Mouse (Mus musculus): ENCODE results near the gene Rhbdd1. TPM values are rescaled to one million over a fixed set of nuclear protein-coding genes. Genes with fewer than 3 reads are reported as not detected.
A peak's percentile ranks its signal among the peaks of the same experiment; 100 is the strongest.

Rhbdd1 gene
- total RNA-seq, 2 experiments from 2014 or later = 6.2 to 6.6 TPM

DNA sequence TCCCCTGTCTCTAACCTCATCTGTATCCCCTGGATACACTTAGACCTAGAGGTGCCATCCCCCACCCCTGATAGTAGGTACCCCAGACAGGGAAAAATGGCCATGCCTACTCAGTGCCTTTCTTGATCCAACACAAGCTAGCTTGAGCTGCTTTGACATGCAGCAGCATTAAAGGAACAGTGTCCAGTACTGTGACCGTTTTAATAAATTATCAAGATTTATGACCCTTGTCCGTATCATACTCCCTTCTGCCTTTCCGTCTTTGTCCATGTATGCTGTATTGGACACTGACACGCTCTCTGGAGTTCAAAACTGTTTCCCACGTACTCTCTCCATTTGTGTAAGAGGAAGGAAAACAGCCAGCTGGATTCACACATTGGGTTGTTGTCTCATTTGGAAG is 111.5 kb downstream of the Rhbdd1 start:
- DNase-seq (ENCODE audit: low spot score in 2 of 2) = no peak

DNA sequence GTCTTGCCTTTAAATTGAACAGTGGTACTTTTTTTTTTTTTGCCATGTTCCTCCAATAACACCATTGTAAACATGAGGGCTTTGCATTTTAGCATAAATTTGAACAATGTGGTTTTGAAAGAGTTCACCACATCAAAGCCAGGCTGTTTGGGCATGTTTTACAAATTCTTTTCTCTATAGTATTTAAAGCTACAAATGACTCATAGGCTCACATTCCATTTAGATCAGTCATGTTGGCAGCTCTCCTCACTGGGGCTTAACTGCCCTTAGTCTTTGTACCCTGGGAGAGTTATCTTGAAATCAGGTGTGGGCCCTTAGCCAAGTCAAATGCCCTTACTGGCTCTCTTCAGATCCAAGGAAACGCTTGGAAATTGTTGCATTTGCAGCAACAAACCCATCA is 112.8 kb downstream of the Rhbdd1 start:
- DNase-seq (ENCODE audit: low spot score in 2 of 2) = no peak

DNA sequence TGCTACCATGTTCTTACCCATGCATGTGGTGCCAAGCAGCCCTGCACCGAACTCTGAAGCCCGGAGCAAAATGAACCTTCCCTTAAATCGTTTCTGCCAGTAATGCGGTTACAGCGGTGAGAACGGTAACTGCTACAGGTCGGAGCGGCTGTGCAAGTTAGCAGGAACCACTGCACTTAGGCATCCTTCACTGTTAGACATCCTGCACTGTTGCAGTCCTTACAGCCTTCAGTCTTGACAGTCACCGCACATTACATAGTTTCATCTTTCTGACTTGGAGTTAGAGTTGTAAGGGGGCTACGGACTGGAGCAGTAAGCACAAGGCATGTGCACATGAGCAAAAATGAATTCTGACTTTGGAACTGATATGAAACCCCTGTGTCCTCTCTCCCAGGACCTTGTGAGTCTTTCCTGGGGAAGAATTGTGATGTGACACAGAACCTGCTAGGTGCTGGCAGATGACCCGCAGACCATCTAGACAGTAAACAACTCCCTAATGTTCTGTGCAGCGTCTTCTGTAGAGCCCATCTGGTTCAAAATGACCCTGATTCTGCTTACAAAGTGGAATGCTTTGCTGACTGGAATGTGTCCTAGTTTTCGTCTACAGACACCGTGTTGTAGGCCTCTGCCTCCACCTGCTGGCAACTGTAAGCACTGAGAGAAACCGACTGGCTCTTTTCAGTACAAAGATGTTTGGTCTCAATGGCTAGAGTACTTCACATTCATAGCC is 116.8 kb downstream of the Rhbdd1 start:
- peak; percentile 78 to 82 for DNase-seq (ENCODE audit: low spot score in 2 of 2)

DNA sequence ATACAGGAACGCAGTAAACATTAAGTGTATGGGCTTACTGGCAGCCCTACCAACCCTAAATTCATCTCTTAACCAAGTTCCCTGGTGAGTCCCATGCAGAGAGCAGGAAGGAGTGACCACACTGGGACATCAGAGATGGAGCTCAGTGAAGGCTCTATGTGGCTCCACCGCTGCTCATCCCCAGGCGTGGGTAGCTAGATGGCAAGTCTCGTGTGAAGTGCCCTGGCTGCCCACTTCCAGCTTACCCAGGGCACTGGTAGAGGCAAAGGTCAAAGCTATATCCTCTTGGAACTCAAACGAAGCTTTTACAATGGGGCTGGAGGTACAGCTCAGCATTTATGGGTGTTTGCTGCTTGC is 117.4 kb downstream of the Rhbdd1 start:
- no peak for DNase-seq (ENCODE audit: low spot score in 2 of 2)

DNA sequence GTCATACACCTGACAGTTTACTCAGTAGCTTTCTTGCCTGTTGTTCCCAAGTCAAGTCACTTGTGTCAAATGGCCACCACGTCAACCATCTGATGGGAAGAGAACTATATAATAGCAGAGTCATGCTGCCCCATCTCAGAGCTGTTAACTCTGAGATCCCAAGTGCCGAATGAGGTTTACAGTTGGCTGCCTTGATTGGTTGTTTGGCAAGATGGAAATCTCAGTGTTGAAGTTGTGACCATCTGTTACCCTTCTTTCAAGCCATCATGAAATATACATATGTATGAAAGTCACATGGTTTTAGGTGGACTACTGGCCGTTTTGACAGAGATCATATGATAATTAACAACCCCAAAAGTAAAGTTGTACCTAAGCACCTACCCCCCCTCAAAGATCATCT is 121.0 kb downstream of the Rhbdd1 start:
- no peak for DNase-seq (ENCODE audit: low spot score in 2 of 2)

DNA sequence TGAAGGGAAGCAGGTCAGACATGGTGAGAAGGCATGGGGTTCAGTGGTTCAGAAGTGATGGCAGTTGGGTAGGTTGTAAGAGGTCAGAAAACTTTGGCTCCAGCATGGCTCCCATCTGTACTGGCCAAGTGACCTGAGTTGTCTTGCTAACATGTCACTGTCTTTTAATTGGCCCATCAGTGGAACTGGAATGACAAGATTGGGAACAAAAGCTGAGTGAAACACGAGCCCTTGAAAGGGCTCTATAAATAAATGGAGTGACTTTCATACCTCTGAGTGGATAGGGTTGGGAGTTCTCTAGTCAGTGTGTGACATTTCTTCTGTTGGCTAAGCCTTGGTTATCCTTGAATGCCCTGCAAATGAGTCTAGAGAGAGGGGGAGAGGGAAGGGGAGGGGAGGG is 123.9 kb downstream of the Rhbdd1 start:
- DNase-seq (ENCODE audit: low spot score in 2 of 2) = no peak

DNA sequence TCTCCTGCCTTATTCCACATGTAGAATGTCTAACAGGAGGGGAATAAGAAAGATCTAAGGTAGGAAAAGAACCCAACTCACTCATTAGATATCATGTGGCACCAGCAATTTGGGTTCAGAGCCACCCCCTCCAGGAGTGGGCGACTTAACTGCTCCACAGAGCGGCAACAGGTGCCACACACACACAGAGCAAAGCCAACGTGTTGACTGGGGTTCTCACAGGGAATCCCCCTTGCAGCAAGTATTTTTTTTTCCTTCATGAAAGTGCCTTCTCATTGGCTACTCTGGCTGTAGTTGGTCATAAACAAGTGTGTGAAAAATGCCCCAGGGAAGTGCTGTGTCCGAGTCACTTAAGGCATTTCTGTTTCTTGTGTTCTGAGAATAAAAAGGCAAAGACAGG is 127.3 kb downstream of the Rhbdd1 start:
- no peak for DNase-seq (ENCODE audit: low spot score in 2 of 2)

DNA sequence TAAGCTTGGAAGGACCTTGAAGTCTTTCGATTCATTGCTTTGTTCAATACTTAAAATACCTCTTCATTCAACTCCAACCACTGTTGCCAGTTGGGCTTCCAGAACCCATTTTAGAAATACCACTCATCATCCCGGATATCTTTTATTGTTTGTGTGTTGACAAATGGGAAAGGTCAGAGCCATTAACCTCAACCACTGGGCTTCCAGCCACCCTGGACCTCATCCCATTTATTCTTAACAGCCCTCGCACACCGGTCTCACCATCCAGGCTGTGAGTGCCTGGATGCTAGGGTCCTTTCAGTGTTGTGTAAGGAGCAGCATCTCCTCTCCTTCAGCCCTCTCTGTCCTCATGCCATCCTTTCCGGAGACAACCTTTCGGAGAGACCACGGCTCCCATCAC is 129.8 kb downstream of the Rhbdd1 start:
- no peak for DNase-seq (ENCODE audit: low spot score in 2 of 2)

DNA sequence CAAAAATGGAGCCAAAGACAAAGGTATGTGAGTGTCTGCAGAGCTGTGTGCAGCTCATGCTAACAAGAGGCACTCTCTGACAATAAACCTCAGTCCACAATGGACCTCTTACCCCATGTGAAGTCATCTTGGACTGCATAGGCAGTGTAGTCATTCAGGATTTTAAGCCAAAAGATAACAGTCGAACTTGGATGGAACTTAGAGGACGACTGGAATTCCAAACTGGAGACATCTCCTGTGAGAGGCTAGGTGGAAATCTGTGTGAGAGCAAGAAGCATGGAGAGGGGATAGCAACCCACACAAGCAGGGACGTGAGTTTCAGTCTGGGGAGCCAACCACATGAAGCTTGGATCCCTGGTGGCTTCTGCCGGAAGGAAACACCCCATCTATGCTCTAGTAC is 133.6 kb downstream of the Rhbdd1 start:
- DNase-seq (ENCODE audit: low spot score in 2 of 2) = no peak

DNA sequence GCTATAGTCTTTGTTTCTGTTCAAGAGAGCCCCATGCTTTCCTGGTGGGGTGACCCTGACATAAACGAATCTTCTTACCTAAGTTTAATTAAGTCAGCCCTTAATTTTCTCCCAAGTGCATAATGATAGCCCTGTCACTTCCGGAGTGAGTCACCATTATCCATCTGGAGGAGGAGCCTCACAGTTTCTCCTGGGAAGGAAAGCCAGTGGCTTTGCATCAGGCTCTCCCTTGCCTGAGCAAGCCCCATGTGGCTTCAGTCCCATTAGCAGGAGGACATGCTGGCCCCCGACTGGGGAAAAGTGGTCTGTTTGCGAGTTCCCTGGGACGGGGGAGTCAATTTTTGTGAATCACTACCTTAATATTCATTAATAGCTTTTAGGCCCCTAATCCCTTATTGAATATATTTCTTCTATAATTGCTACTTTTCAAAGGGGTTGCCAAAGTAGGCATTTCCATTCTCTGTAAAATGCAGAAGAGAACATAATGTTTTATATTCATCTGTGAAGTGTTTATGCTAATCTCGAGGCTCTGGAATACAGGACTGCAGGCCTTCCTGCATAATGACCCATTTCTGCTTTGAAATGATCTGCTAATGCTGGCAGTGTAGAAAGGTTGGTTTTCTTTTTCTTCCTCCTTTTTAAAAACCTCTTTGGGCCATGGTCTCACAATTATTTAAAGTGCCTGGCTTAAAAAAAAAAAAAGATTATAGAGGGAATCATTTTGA is 135.8 kb downstream of the Rhbdd1 start:
- no peak for DNase-seq (ENCODE audit: low spot score in 2 of 2)

DNA sequence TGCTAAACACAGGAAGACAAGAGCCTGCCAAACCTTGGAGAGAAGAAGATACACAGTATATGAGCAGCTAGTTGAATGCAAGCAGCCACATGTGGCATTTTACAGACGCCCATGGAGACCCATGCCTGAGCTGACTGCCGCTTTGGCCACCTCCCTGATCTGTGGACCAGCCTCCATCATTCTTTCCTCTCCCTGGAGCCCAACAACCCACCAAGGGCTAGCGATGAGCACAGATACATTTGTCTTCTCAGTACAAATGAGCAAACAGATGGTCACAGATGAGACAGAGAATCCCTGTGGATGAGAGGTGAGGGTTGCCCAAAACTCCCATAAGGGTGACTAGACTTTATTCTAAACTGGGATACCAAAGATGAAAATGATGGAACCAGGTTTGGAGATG is 137.8 kb downstream of the Rhbdd1 start:
- DNase-seq (ENCODE audit: low spot score in 2 of 2) = no peak

DNA sequence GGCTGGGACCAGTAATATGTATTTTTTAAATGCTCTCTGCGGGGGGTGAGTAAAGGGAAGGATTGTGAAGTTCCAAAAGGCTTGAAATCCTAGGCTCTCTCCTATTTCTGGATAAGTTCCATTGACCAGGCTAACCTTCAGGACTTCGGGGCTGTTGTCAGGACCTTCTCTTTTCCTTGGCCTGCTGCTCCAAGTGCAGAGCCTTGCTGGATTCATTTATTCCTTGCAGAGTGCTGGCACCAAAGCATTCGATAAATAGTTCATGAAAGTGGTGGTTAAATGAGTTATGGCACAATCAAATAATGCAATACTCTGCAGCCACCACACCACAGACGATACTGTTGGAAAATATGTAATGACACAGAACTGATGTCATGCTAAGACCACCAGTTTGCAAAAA is 143.1 kb downstream of the Rhbdd1 start:
- DNase-seq (ENCODE audit: low spot score in 2 of 2) = no peak

DNA sequence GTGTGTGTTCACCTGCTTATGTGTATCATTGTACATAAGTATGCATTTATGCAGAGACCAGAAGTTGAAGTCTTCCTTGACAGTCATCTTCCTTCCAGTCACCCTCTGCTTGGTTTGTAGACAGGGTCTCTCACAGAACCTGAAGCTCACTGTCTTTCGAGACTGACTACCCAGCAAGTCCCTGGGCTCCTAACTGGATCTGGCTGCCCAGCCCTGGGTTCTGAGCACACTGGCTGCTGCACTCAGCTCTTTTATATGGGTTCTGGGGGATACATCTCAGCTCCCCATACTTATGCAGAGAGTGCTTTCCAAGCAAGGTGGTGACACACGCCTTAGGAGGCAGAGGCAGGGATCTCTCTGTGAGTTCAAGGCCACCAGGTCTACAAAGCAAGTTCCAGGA is 143.7 kb downstream of the Rhbdd1 start:
- DNase-seq (ENCODE audit: low spot score in 2 of 2) = no peak

DNA sequence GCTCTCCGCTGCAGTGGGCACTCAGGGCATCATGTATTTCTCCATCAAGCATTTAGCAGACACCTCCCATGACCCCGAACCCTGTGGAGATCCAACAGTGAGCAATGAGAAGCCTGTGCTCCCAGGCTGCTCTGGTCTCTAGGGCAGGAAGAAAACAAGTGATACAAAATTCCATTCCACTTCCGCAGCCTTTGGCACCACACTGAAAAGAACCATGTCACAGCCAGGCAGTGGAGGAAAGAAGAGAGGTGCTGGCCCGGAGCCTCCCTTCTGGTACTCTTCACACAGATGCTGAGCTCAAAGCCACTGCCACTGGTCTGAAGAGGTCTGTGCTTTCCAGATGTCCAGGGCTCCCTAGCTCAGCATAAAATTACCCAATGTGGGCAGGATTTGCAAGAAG is 144.8 kb downstream of the Rhbdd1 start:
- DNase-seq (ENCODE audit: low spot score in 2 of 2) = no peak

DNA sequence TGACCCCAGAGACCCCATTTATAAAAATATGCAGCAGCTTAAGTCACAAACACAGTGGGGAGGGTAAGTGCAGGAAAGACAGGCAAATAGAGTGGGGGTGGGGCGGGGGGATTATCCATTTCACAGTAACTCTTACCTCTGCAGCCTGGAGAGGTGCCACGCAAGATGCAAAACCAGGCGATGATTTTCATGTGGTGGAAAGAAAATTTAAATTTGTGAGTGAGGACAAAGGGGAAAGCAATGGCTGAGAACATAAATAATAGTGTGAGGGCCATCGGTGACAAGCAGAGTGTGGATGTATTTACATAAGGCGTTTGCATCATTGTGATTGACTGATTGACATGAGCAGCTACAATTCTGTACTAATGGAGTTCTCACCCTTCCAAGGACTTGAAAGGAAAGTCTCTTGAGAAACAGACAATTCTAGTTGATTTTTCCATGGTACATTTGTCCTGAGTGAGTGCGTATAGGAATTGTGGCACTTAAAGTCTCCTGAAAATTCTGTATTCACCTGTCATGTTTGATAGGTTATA is 149.1 kb downstream of the Rhbdd1 start:
- no peak for DNase-seq (ENCODE audit: low spot score in 2 of 2)

DNA sequence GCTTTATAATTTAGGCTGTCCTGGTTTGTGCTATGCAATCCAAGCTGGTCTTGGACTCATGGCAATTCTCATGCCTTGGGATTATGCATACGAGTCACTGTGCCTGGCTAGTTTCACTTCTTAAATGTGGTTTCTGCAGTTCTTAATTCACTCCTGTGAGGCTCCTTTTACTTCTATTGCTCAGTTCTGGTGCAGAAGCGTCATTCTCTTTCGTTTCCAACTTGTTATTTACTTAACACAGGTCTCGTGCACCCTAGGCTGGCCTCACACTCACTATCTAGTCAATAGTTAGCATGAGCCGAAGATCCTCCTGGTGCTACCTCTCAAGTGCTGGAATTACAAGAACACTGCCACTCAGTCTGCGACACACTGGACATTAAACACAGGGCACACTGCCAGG is 152.6 kb downstream of the Rhbdd1 start:
- DNase-seq (ENCODE audit: low spot score in 2 of 2) = no peak

DNA sequence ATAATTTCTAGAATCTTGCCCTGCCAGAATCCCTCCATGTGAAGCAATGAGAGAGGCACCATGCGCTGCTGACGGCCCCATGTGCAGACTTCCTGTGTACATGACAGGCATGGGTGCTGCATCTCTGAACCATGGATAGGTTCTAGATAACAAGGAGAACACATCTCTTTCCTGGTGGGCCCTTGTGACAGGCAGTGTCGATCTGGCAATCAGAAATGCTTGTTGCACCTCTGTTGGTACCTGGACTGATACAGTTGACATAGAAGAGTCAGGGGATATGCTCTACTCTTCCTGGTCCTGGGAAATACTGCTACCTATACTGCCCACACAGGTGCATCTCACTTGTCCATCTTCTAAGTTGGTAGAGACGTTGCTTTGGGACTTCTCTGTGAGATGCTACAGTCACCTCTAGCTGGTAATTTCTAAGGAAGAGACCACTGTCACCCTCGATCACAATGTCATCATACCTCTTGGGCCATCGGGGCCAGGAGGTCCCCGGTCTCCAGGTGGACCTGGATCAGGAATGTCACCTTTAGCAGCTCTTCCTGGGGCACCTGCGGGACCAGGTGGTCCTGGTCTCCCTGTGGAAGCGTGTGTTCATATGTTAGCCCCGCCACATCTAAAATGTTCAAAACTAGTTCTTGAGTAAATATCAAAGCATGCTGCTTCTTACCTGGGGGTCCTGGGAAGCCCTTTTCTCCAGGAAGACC is 154.4 kb downstream of the Rhbdd1 start:
- DNase-seq (ENCODE audit: low spot score in 2 of 2) = no peak

DNA sequence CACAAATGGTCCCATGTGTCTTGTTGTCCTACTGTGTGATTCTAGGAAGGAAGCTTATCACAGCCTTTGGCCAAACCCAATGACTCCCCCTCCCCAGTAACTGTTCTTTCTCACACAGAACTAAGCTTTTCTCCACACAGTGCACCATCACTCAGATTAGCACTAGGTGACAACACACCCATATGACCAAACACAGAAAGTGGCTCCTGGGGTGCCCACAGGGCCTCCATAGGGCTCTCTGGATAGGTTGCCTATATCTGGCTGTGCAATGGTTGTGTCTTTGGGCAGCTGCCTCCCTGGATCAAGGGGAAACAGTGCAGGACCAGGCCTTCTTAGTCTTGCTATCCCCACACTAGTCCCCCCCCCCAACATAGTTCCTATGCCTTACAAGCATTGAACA is 157.2 kb downstream of the Rhbdd1 start:
- DNase-seq (ENCODE audit: low spot score in 2 of 2) = no peak

DNA sequence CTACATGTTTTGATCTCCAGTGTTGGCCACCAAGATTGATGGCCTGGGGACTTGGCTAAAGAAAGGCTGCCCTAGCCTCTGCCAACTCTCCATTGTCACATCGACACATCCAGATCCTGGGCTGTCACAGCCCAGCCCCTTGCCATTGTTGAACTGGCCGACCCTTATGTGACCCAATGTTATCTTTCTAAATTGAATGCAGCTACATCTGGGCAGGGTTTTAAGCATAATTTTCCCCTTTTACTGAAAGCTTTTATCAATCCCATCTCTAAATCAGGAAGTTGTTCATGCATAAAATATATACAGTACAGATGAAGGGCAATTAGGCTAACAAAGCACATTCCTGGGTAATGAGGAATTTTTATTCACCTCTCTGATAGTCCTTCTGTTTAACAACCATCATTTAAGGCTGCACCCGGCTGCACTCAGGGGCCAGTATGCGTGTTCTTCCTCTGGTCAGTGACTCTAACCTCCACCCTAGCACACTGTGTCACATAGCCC is 158.3 kb downstream of the Rhbdd1 start:
- no peak for DNase-seq (ENCODE audit: low spot score in 2 of 2)

DNA sequence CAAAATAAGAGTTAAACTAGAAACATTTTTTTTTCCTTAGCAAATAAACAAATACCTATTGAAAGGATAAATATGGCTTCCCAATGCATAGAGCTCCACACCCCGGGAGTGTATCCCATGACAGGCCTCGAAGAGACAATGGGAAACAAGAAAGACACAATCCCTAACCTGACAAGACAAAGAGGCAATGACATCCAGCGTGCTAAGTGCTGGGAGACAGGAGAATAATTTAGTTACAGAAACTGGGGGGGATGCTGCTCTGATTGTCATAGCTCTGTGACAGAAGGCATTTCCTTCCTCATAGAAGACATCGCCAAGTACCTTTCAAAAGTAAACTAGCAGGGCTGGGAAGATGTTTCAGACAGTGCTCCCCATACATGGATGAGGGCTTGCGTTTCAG is 159.0 kb downstream of the Rhbdd1 start:
- DNase-seq (ENCODE audit: low spot score in 2 of 2) = no peak

DNA sequence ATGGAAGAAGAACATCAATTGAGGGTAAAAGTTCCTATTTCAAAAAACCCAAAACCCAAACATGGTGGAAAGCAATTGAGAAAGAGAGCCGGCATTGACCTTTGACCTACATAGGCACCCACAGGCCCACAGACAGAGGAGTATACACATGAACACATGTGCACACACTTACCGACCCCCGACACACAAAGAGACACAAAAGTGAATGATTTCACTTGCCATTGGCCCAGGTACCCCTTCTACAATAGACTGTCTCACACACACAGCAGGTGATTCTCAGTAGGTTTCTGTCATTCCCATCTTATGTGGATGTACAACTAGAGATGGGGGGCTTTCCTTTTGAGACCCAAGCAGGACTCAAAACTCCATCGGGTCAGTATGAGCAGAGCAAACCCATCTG is 159.6 kb downstream of the Rhbdd1 start:
- DNase-seq (ENCODE audit: low spot score in 2 of 2) = no peak

DNA sequence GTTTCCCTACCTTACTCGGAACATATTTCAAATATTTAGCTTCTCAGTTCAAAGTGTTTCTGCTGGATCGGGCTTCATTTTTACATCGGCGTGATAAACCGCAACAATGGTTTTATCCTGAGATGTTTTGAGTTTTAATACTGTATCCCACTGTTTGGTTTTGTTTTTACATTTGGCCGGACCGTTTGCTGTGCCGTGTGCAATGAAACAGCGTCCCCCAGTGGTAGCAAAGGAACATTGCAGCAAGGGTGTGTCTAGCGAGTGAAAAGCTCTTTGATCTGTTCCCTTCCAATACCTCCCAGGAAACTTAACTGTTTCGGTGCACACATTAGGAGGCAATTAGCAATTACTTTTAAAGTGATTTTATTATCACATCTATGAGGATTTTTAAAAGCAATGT is 160.0 kb downstream of the Rhbdd1 start:
- DNase-seq (ENCODE audit: low spot score in 2 of 2) = peak; percentile 16 to 39
